1 mouse cellular context compared by ENCODE assay signal in the genomic region with DNA sequence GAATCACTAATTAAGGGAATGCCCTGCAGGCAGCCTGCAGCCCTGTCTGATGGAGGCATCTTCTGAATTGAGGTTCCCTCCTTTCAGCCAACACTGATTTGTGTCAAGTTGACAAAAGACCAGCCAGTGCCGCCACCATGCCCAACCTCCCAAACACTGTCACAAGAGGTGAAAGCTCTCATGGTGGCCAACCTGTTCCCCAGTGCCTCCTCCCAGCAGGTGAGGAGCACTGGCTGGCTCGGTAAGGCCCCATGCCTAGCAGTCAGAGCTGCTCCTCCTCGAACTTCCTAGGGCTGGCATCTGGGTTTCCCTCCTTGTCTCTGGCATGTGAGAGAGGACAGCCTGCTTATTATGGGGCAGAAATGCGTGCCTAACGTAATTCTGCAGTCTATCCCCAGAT.
TF ChIP-seq lines count a peak whose summit lies in the region.

No protein-coding gene starts in this region.

TF ChIP-seq in C2C12, 6 proteins besides CTCF, POLR2A, EP300 and RAD21:
- TF ChIP-seq FOSL1 (IDR thresholded peaks at IDR 0.05; ENCODE audit: insufficient read depth, low read length, poor library complexity, severe bottlenecking) (no peak), CEBPB (IDR thresholded peaks at IDR 0.05; ENCODE audit: low read depth) (no peak), MAX (IDR thresholded peaks at IDR 0.05) (no peak), MYOG (IDR thresholded peaks at IDR 0.05; ENCODE audit: control insufficient read depth, extremely low read depth, insufficient read length) (no peak)
